Mouse (Mus musculus) olfactory bulb, adult 2 months (tissue): ENCODE results near the gene Sbf1.

ENCODE experiments used
- CTCF ChIP-seq: fragments of 200-500 bp; IDR thresholded peaks from 2 replicates; pipeline ENCODE4 v1.5.1; 2012; ENCODE audit warnings: low read depth, mild to moderate bottlenecking, low read length, moderate library complexity; ENCODE audit not compliant: insufficient read depth
- POLR2A ChIP-seq: fragments of 200-500 bp; IDR thresholded peaks from 2 replicates; pipeline ENCODE4 v1.6.1; 2012; ENCODE audit warnings: mild to moderate bottlenecking, low read depth, low read length, moderate library complexity; ENCODE audit not compliant: insufficient read depth

GRCm38 (mm10) chr15:89358784-89359183 is 43.7 kb upstream of the Sbf1 start:
- no peak for TF ChIP-seq CTCF
- no peak for TF ChIP-seq POLR2A
